Mouse (Mus musculus): ENCODE results near the gene Gjd3. TPM values are rescaled to one million over a fixed set of nuclear protein-coding genes. Genes with fewer than 3 reads are reported as not detected.
A peak's percentile ranks its signal among the peaks of the same experiment; 100 is the strongest.

Gjd3 gene
- polyA plus RNA-seq, 1 experiment from 2014 or later = 0.58 TPM

DNA sequence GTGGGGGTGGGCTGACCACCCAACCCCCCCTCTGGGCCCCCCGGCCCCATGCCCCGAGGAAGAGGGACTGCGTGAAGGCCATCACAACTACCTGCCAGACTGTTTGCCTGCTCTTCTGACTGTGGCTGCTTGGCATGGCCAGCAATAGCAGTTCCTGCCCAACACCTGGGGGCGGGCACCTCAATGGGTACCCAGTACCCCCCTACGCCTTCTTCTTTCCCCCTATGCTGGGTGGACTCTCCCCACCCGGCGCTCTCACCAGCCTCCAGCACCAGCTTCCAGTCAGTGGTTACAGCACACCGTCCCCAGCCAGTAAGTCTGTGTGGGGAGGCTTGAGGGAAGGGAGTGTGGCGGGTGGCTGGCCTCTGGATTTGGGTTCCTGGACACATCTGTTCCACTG lies 32.3 kb downstream of the Gjd3 start:
- 83% methylated on average over 9 of the region's 9 CpGs for WGBS
- Histone ChIP-seq H3K27me3 (0 out of 2 replicates have a peak, but pooled peaks cover 4% of the 10 kb centered on the region), H3K4me2 (replicated peaks) (no peak overlapping the region), H3K4me3 (replicated peaks) (no peak overlapping the region), H3K36me3 (no peaks in the 10 kb centered on the region), H3K9ac (replicated peaks) (no peak overlapping the region), H3K9me3 (no peaks in the 10 kb centered on the region), H3K4me1 (replicated peaks) (peaks cover 46% of the 10 kb centered on the region), H3K27ac (no peak overlapping the region)
- ATAC-seq = no peak

DNA sequence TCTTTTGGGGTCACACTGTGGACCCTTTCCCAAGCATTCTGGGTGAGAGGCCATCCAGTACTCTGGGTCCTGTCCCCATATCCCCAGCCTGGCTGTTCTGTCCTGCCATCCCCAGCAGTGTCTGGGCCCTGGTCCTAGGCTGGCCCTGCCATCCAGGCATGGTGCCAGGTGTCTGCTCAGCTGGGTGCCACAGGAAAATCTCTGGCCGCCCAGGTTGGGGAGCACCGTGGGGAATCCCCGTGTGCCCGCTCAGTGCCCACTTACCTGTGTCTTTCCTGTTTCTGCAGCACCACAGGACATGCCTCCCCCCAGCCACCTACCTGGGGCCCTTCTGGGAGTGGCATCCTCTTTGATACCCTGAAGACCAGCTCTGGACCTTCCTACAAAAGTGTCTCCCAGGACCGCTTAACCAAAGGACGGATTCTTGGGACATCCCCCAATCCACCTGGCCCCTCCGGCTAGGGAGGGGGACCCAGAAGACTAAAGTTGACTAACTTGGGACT lies 32.8 kb downstream of the Gjd3 start:
- Histone ChIP-seq H3K4me1 (replicated peaks) (peaks cover 46% of the 10 kb centered on the region), H3K27ac (no peak overlapping the region), H3K4me3 (replicated peaks) (no peak overlapping the region), H3K36me3 (no peaks in the 10 kb centered on the region), H3K4me2 (replicated peaks) (no peak overlapping the region), H3K9ac (replicated peaks) (0 out of 2 replicates have a peak overlapping the region, but pooled peaks have one; percentile 23), H3K27me3 (0 out of 2 replicates have a peak, but pooled peaks cover 4% of the 10 kb centered on the region), H3K9me3 (no peaks in the 10 kb centered on the region)
- WGBS = 85% methylated on average over 7 of the region's 7 CpGs
- ATAC-seq = no peak

DNA sequence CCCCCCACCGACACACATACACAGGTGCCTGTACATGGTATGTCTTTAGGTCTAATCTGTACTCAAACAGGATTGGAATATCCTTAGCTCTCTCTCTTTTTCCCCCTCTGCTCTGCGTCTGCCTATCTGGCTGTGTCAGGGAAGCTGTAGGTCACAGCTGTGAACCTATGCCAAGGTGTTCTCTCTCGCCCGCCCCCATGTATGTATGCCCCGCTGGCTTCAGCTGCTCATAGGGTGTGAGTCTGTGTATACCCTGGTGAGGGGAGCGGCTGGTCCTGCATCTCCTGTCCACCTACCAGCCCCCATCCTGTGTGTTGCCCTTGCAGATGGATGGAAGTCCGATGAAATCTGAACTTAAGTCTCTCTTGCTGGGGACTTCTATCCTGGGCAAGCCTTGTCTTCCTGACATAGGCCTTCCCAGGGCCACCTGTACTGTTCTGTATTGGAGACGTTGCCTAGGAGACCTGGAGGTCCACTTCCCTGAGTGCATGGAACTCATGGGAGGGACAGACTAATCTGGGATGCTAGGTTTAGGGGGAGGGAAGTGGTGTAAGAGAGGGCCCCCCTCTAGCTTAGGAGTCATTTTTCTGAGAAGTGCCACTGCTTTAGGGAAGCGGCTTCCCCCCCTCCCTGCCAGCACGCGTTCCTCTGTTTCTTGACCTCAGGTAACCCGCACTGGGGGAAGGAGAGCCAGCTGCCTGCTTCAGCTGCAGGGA lies 33.4 kb downstream of the Gjd3 start:
- peaks cover 46% of the 10 kb centered on the region for H3K4me1 ChIP-seq (replicated peaks)
- H3K27ac ChIP-seq = no peak overlapping the region
- H3K27me3 ChIP-seq = 0 out of 2 replicates have a peak, but pooled peaks cover 4% of the 10 kb centered on the region
- no peak overlapping the region for H3K4me2 ChIP-seq (replicated peaks)
- H3K9ac ChIP-seq (replicated peaks) = no peak overlapping the region
- H3K9me3 ChIP-seq = no peaks in the 10 kb centered on the region
- no peaks in the 10 kb centered on the region for H3K36me3 ChIP-seq
- WGBS = 68% methylated on average over 12 of the region's 12 CpGs
- no peak for ATAC-seq
- no peak overlapping the region for H3K4me3 ChIP-seq (replicated peaks)

DNA sequence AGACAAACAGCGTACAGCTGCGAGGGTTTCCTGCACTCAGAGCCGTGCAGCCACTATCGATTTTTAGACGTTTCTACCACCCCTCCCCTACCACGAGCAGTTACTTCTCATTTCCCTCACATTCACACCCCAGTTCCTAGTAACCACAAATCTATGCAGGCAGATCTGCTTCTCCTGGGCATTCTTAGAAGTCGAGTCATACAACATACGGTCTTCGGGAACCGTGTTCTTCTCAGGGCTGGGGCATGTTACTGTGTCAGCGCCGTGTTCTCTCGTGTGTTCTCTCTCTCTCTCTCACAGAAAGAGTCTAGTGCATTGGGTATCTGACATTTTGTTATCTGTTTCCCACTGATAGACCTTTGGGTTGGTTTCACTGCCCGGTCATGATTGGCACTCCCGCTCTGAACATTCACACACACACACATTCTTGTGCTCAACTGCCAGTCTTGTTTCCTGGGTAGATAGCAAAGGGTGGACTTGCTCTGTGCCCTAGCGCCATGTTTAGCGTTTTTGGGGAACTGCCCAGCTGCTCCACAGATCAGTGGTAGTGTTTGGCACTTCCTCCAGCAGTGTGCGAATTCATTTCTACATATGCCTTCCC lies 34.7 kb downstream of the Gjd3 start:
- no peak overlapping the region for H3K4me3 ChIP-seq (replicated peaks)
- H3K27me3 ChIP-seq = 0 out of 2 replicates have a peak, but pooled peaks cover 4% of the 10 kb centered on the region
- ATAC-seq = no peak
- no peaks in the 10 kb centered on the region for H3K36me3 ChIP-seq
- no peak overlapping the region for H3K9ac ChIP-seq (replicated peaks)
- no peak overlapping the region for H3K4me2 ChIP-seq (replicated peaks)
- H3K9me3 ChIP-seq = no peaks in the 10 kb centered on the region
- H3K4me1 ChIP-seq (replicated peaks) = peaks cover 48% of the 10 kb centered on the region
- 90% methylated on average over 18 of the region's 18 CpGs for WGBS
- no peak overlapping the region for H3K27ac ChIP-seq

DNA sequence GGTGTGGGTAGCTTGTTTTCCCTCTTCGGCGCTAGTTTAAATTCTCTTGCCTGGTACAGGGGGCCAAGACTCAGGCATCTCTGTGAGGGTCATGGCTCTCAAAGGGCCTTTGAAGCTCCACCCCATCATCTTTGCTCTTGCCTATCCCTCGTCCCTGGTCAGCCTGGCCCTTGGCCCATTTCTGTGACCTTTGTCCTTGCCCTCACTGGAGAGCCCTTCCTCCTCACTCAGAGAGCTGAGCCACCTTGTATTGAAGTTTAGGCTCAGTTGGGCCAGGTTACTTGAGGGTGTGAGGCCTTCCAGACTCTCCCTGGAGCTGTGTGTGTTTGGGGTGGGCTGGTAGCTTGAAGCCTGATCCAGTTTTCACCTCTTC lies 37.2 kb downstream of the Gjd3 start:
- no peaks in the 10 kb centered on the region for H3K36me3 ChIP-seq
- no peak overlapping the region for H3K4me2 ChIP-seq (replicated peaks)
- 39% methylated on average over 3 of the region's 3 CpGs for WGBS
- no peak for ATAC-seq
- H3K27me3 ChIP-seq = no peaks in the 10 kb centered on the region
- H3K27ac ChIP-seq = no peak overlapping the region
- no peak overlapping the region for H3K9ac ChIP-seq (replicated peaks)
- no peaks in the 10 kb centered on the region for H3K9me3 ChIP-seq
- peaks cover 63% of the 10 kb centered on the region for H3K4me1 ChIP-seq (replicated peaks)
- H3K4me3 ChIP-seq (replicated peaks) = no peak overlapping the region

DNA sequence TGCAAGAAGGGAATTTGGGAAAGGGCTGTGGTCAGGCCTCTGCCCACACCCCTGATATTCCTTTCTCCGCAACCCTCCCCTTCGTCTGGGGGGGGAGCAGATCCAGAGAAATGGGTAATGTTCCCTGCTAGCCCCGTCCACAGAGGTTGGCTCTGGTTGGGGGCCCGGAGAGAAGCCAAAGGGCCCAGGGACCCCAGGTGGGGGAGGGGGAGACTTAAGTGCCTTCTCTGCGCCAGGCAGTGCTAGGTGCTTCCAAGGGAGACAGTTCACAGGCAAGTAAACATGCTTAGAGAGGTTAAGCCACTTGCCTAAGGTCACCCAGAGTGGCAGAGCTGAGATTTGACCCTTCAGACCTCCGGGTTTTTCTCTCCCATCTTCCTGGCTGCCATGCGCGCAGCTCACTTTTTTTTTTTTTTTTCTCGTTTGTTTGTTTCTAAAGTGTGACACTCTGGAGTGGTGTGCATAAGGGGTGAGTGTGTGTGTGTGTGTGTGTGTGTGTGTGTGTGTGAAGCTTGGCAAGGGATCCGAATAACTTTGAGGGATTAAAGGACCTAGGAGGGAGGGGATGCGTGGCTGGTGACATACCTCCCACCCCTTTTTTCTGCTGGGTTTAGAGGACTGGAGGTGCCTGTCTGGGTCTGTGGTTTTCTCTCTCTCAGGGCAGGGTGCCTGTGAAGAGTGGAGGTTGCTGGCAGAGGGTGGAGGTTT lies 37.8 kb downstream of the Gjd3 start:
- no peak for ATAC-seq
- no peaks in the 10 kb centered on the region for H3K27me3 ChIP-seq
- H3K27ac ChIP-seq = no peak overlapping the region
- H3K9ac ChIP-seq (replicated peaks) = no peak overlapping the region
- H3K9me3 ChIP-seq = no peaks in the 10 kb centered on the region
- WGBS = 29% methylated on average over 11 of the region's 11 CpGs
- H3K4me2 ChIP-seq (replicated peaks) = no peak overlapping the region
- H3K4me1 ChIP-seq (replicated peaks) = peaks cover 67% of the 10 kb centered on the region
- no peak overlapping the region for H3K4me3 ChIP-seq (replicated peaks)
- no peaks in the 10 kb centered on the region for H3K36me3 ChIP-seq

DNA sequence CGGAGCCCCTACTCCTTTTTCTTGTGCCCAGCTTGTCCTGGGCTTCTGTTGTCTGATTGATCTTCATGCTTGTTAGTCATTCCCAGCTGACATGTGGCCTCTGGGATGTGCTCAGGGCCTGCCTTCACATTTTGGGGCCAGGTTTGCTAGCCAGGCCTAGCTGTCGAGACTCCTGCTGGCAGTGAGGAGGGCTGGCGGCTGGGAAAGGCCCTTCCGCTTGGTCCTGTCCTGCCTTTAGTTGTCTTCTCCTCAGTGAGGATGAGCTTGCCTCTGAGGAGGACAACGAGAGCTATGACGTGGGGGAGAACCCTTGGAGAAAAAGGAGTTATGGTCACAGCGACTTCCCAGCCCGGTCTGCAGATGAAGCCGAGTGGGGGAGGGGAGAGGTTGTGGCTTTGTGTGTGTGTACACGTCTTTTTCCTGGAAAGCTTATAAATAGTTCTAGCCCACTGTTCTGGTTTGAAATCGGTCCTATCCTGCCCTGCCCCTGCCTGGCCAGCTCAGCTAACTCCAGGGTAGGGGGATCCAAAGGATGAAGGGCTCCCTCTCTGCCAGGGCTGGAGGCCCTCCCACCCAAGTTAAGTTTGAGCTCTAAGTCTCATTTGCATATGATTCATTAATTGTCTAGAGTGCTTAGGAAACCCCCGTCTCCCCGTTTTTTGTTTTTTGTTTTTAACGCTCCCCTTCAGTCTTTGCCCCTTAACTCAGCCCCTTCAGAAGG lies 38.9 kb downstream of the Gjd3 start:
- Histone ChIP-seq H3K4me1 (replicated peaks) (peaks cover 70% of the 10 kb centered on the region), H3K9ac (replicated peaks) (peak overlapping the region; percentile 36; the same call in 1 of the 2 replicates), H3K4me3 (replicated peaks) (no peak overlapping the region), H3K4me2 (replicated peaks) (0 out of 2 replicates have a peak overlapping the region, but pooled peaks have one; percentile 92), H3K36me3 (no peaks in the 10 kb centered on the region), H3K27me3 (peaks cover 8% of the 10 kb centered on the region), H3K9me3 (no peaks in the 10 kb centered on the region), H3K27ac (peak overlapping the region; percentile 88)
- no peak for ATAC-seq
- 30% methylated on average over 14 of the region's 14 CpGs for WGBS

DNA sequence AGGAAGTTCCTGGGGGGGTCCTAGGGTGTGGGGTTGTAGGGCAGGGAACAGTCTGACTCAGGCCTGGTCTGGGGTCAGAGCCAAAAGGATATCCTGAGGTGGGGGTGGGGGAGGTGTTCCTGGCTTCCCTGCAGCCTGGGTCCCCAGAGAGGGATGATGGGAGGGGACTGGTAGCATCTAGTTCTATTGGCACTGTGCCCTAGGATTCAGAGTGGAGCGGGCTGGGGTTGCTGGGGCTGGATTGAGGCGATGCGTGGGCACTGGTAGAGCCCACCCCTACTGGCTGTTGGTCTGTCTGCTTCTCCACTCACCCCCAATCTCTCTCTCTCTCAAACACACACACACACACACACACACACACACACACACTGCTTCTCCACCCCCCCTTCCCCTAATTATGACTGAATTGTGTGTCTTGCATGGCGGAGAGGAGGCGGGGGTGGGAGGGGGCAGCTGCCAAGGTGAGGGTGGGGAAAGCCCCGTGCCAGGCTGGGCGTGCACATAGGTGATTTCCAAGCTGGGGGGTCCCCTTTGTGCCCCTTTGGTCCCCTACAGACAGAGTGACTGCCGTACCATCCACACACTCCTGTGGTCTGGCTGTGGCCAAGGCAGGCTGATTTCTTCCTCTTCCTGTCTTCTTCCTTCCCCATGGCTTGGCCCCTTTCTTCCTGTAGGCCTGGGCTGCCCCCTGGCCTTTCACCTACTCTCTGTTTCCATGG lies 39.7 kb downstream of the Gjd3 start:
- H3K27me3 ChIP-seq = peaks cover 12% of the 10 kb centered on the region
- 73% methylated on average over 8 of the region's 8 CpGs for WGBS
- H3K4me3 ChIP-seq (replicated peaks) = no peak overlapping the region
- ATAC-seq = peak; percentile 15; the same call in 1 of the 2 replicates
- peak overlapping the region; percentile 92 for H3K4me2 ChIP-seq (replicated peaks)
- H3K9me3 ChIP-seq = no peaks in the 10 kb centered on the region
- no peaks in the 10 kb centered on the region for H3K36me3 ChIP-seq
- H3K9ac ChIP-seq (replicated peaks) = peak overlapping the region; percentile 71
- H3K4me1 ChIP-seq (replicated peaks) = peaks cover 78% of the 10 kb centered on the region
- H3K27ac ChIP-seq = peak overlapping the region; percentile 88

DNA sequence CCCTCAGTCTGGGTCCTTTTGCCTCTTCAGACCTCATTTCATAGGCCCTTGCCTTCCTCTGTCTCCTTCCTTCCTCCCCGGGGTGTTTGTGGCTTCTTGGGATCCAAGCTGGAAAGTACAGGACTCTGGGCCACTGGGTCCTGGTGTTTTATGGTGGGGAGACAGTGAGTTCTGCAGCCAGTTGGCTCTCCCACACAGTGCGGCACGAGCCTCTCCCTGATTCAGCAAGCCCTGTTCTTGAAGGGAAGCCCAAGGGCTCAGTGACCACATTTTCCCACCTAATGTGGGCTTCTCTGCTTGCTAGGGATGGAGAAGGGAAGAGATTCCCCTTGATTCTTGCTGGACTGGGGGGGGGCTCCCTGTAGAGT lies 40.3 kb downstream of the Gjd3 start:
- peak; percentile 12 for ATAC-seq
- Histone ChIP-seq H3K4me2 (replicated peaks) (peak overlapping the region; percentile 92), H3K4me1 (replicated peaks) (peaks cover 84% of the 10 kb centered on the region), H3K36me3 (no peaks in the 10 kb centered on the region), H3K9me3 (no peaks in the 10 kb centered on the region), H3K4me3 (replicated peaks) (peak overlapping the region; percentile 56), H3K27me3 (peaks cover 12% of the 10 kb centered on the region), H3K27ac (peak overlapping the region; percentile 88), H3K9ac (replicated peaks) (peak overlapping the region; percentile 71)
- 69% methylated on average over 3 of the region's 3 CpGs for WGBS

DNA sequence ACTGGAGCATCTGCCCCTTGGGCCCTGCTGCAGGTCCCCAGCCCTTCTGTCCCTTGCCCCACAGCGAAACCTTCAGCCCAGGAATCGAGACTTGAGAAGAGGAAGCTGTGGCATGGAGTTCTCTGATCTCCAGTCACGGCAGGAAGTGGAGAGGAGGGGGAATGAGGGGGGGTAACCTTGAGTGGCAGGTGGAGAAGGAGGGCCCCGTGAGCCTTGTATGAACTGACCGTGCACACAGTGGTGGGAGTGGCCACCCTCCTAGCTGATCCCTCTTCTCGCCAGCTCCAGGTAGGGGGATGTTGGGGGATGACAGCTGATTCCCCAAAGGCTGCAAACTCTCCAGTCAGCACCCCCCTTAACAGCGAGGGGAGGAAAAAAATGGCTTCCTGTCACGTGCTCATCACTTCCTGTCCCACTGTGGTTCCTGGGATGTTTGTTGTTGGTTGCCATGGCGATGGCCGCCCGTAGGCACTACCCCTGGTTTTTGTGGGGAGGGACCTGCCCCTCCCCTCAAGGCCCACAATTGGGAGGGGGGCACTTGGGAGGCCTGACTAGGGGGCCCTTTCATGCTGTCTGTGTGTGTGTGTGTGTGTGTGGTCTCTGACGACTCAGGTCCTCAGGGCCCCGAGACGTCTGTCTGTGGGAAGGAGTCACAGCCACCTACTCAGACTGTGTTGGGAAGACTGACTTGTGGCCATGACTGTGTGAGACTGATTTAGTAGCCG lies 40.8 kb downstream of the Gjd3 start:
- Histone ChIP-seq H3K27me3 (peaks cover 12% of the 10 kb centered on the region), H3K4me1 (replicated peaks) (peaks cover 86% of the 10 kb centered on the region), H3K36me3 (no peaks in the 10 kb centered on the region), H3K4me2 (replicated peaks) (peak overlapping the region; percentile 92), H3K9ac (replicated peaks) (peak overlapping the region; percentile 71), H3K4me3 (replicated peaks) (peak overlapping the region; percentile 56), H3K27ac (peak overlapping the region; percentile 88), H3K9me3 (no peaks in the 10 kb centered on the region)
- 2% methylated on average over 15 of the region's 15 CpGs for WGBS
- peak; percentile 55 for ATAC-seq
